Mouse (Mus musculus) testis, adult 2 months (tissue): ENCODE measurements around the gene Phlpp1. TPM values are rescaled to one million over a fixed set of nuclear protein-coding genes. Genes with fewer than 3 reads are reported as not detected.

Source experiments
- H3K27ac ChIP-seq: fragments of 200-500 bp; 2 replicates; pipeline ENCODE4 v1.5.1; 2012; ENCODE audit warnings: low read depth, low read length; ENCODE audit not compliant: control insufficient read depth, insufficient read depth
- H3K27me3 ChIP-seq: fragments of 200-500 bp; 2 replicates; pipeline ENCODE4 v1.6.1; 2012; ENCODE audit warnings: mild to moderate bottlenecking, low read length, moderate library complexity; ENCODE audit not compliant: control insufficient read depth, insufficient read depth
- H3K36me3 ChIP-seq: fragments of 200-500 bp; 2 replicates; pipeline ENCODE4 v1.6.1; 2012; ENCODE audit warnings: mild to moderate bottlenecking, low read length; ENCODE audit not compliant: control insufficient read depth, insufficient read depth
- H3K4me1 ChIP-seq: fragments of 200-500 bp; 2 replicates; pipeline ENCODE4 v1.6.1; 2012; ENCODE audit warnings: low read length; ENCODE audit not compliant: control insufficient read depth, insufficient read depth
- H3K4me3 ChIP-seq: fragments of 200-500 bp; 2 replicates; pipeline ENCODE4 v1.5.1; 2012; ENCODE audit warnings: low read depth, mild to moderate bottlenecking, low read length, moderate library complexity, mixed read lengths; ENCODE audit not compliant: control insufficient read depth
- CTCF ChIP-seq: fragments of 200-500 bp; IDR thresholded peaks from 2 replicates; pipeline ENCODE4 v1.5.1; 2012; ENCODE audit warnings: low read depth, mild to moderate bottlenecking, inconsistent platforms, low read length, moderate library complexity; ENCODE audit not compliant: control insufficient read depth, insufficient read depth, insufficient replicate concordance
- POLR2A ChIP-seq: fragments of 200-500 bp; IDR thresholded peaks from 2 replicates; pipeline ENCODE4 v1.6.1; 2012; ENCODE audit warnings: low read depth, mild to moderate bottlenecking, inconsistent platforms, low read length, moderate library complexity; ENCODE audit not compliant: control insufficient read depth
- polyA plus RNA-seq: library from polyadenylated mRNA; depleted of rRNA; stranded (reverse); fragments of >200 nt; gene quantifications from 2 replicates; pipeline ENCODE4 v1.2.3, GENCODE M21; 2012

The Phlpp1 gene
- polyA plus RNA-seq, 1 experiment: 59.6 TPM

DNA sequence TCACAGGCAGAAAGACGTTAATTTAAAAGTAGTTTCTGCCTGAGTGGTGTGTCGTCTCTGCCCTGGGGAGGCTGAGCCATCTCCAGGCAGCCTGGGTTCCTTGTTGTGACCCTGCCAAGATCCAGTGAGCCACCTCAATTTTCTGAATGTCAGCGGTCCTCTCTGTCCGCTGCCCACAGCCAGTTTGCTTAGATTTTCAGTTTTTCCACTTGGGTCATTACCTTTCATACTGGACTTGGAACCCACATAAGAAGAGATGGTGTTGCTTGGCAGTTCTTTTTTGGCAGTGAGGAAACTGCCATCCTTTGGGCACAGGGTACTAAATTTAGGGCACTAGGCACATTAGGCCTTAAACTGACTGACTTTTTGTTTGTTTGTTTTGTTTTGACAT lies 60.9 kb downstream of the Phlpp1 start:
- Histone ChIP-seq H3K4me1 (no peaks in the 10 kb centered on the region), H3K27me3 (no peaks in the 10 kb centered on the region), H3K4me3 (no peak overlapping the region), H3K27ac (no peak overlapping the region), H3K36me3 (no peaks in the 10 kb centered on the region)
- TF ChIP-seq CTCF (no peak), POLR2A (no peak)

GRCm38 (mm10) chr1:106236986-106237385 lies 65.4 kb downstream of the Phlpp1 start:
- no peak overlapping the region for H3K27ac ChIP-seq
- H3K27me3 ChIP-seq: no peaks in the 10 kb centered on the region
- H3K4me3 ChIP-seq: no peak overlapping the region
- no peaks in the 10 kb centered on the region for H3K4me1 ChIP-seq
- no peaks in the 10 kb centered on the region for H3K36me3 ChIP-seq
- TF ChIP-seq POLR2A (no peak), CTCF (no peak)

GRCm38 (mm10) chr1:106240116-106240685 lies 68.6 kb downstream of the Phlpp1 start:
- Histone ChIP-seq H3K27ac (no peak overlapping the region), H3K36me3 (no peaks in the 10 kb centered on the region), H3K27me3 (no peaks in the 10 kb centered on the region), H3K4me1 (no peaks in the 10 kb centered on the region), H3K4me3 (no peak overlapping the region)
- no peak for TF ChIP-seq CTCF
- no peak for TF ChIP-seq POLR2A

- TF ChIP-seq POLR2A (no peak), CTCF (no peak)
- Histone ChIP-seq H3K4me1 (no peaks in the 10 kb centered on the region), H3K27me3 (no peaks in the 10 kb centered on the region), H3K4me3 (no peak overlapping the region), H3K27ac (no peak overlapping the region), H3K36me3 (no peaks in the 10 kb centered on the region)
Measured at GRCm38 (mm10) chr1:106241059-106241458, 69.5 kb downstream of the Phlpp1 start.

- Histone ChIP-seq H3K4me1 (no peaks in the 10 kb centered on the region), H3K27me3 (no peaks in the 10 kb centered on the region), H3K4me3 (no peak overlapping the region), H3K27ac (no peak overlapping the region), H3K36me3 (no peaks in the 10 kb centered on the region)
- TF ChIP-seq POLR2A (no peak), CTCF (no peak)
Measured at GRCm38 (mm10) chr1:106242129-106242528, 70.6 kb downstream of the Phlpp1 start.

GRCm38 (mm10) chr1:106243371-106243770 lies 71.8 kb downstream of the Phlpp1 start:
- no peak overlapping the region for H3K4me3 ChIP-seq
- H3K36me3 ChIP-seq: no peaks in the 10 kb centered on the region
- no peak for TF ChIP-seq CTCF
- no peak for TF ChIP-seq POLR2A
- no peaks in the 10 kb centered on the region for H3K4me1 ChIP-seq
- H3K27ac ChIP-seq: no peak overlapping the region
- no peaks in the 10 kb centered on the region for H3K27me3 ChIP-seq

GRCm38 (mm10) chr1:106244245-106244644 lies 72.7 kb downstream of the Phlpp1 start:
- TF ChIP-seq CTCF (no peak), POLR2A (no peak)
- no peak overlapping the region for H3K4me3 ChIP-seq
- H3K27ac ChIP-seq: no peak overlapping the region
- no peaks in the 10 kb centered on the region for H3K27me3 ChIP-seq
- H3K36me3 ChIP-seq: no peaks in the 10 kb centered on the region
- no peaks in the 10 kb centered on the region for H3K4me1 ChIP-seq

DNA sequence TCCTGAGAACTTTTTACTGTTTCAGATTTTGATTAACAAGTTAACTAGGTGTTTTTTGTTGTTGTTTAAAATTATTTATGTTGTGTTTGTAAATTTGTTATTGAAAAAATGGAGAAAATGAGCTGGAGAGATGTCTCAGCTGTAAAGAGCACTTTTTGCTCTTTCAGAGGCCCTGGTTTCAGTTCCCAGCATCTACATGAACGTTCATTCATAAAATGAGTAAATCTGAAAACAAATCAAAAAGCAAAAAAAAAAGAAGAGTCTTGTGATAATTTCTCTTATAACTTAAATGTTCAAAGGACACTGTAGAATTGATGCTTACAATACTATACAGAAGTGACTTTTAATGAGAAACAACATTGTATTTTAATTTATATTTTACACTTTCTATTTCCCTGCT lies 82.5 kb downstream of the Phlpp1 start:
- H3K4me3 ChIP-seq: no peak overlapping the region
- H3K36me3 ChIP-seq: no peaks in the 10 kb centered on the region
- no peak overlapping the region for H3K27ac ChIP-seq
- TF ChIP-seq CTCF (no peak), POLR2A (no peak)
- no peaks in the 10 kb centered on the region for H3K27me3 ChIP-seq
- H3K4me1 ChIP-seq: no peaks in the 10 kb centered on the region
